Mouse (Mus musculus): ENCODE measurements around the gene Ing5. TPM values are rescaled to one million over a fixed set of nuclear protein-coding genes. Genes with fewer than 3 reads are reported as not detected.

Ing5 gene
- total RNA-seq (2012; rRNA removed): 23.2 and 26.5 TPM in 2 replicates

- DNase-seq (ENCODE audit: low read depth, low spot score): peak; percentile 93
- in situ Hi-C loops (cut with MboI; ENCODE audit: low sequenced_read_pairs in 2 of 2, unreplicated experiment in 2 of 2): no loop called here
- Histone ChIP-seq H3K27ac (ENCODE audit: insufficient read depth, low read depth, low read length, poor library complexity, severe bottlenecking) (peak within 1 kb of the TSS; percentile 98), H3K9me3 (ENCODE audit: control insufficient read depth, insufficient read depth, low read depth, low read length) (no peaks in the 10 kb centered on the region), H3K4me3 (ENCODE audit: insufficient read depth in 1 of 2, low read depth in 1 of 2, low read length in 2 of 2, poor library complexity in 1 of 2, severe bottlenecking in 1 of 2) (peak within 1 kb of the TSS; percentile 80 to 83), H3K36me3 (ENCODE audit: control insufficient read depth, insufficient read depth, low read length, poor library complexity, severe bottlenecking) (peaks cover 26% of the 10 kb centered on the region), H3K4me1 (ENCODE audit: control insufficient read depth in 2 of 2, insufficient read depth in 2 of 2, low read length in 2 of 2, poor library complexity in 1 of 2) (peaks cover 3 to 6% of the 10 kb centered on the region in 2 experiments; a peak in 2 of 4 replicates), H3K9ac (ENCODE audit: insufficient read depth, low read depth, low read length, poor library complexity, severe bottlenecking) (peak within 1 kb of the TSS; percentile 98)
- TF ChIP-seq ZC3H11A (IDR thresholded peaks at IDR 0.05; ENCODE audit: borderline replicate concordance, low read depth, low read length): no peak
- peak; percentile 58; the same call in 1 of the 2 replicates for TF ChIP-seq HCFC1 (IDR thresholded peaks at IDR 0.05; ENCODE audit: borderline replicate concordance, insufficient read depth, low read length)
Observed at GRCm38 (mm10) chr1:93803556-93804507, at the start of gene Ing5. Gene Ing5 (plus strand): TSS chr1:93803965.

DNA sequence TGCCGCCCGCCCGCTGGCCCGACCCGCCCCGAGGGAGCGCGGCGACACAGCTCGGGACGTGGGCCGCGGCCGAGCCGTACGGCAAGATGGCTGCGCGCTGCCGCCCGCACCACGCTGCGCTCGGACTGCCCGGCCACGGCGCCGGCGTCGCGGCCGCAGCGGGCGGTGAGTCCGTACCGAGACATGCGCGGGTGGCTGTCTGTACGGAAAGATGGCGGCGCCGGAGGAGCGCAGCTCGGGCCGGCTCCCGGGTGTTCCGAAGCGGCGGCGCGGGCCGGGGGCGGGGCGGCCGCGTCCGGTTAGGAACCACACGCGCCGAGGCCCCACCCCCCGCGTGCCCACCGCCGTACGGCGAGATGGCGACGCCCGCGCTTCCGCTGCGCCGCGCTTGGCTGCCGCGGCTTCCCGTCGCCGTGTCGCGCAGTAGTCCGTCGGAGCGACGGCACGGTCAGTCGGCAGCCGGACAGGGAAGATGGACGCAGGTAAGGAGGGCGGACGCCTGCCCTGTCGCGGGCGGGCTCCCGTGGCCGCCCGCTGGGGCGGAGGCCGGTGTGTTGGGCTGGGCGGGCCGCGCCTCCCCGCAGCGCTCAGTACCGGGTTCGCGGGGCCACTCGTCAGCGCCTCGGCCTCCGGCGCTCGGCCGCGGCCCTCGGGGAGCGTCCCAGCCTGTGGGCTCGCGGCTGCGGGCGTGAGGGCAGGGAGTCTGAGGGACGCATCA is 49.0 kb upstream of the Ing5 start, which contains the start of gene Thap4:
Gene Thap4, minus strand, starts transcription at position 292 of the 718 bp plus-strand sequence.
- in situ Hi-C loops (cut with MboI; ENCODE audit: low sequenced_read_pairs in 2 of 2, unreplicated experiment in 2 of 2): no loop called here
- DNase-seq (ENCODE audit: low read depth, low spot score): no peak
- TF ChIP-seq MAFK (IDR thresholded peaks at IDR 0.05; ENCODE audit: insufficient read depth, low read depth, low read length) (no peak), HCFC1 (IDR thresholded peaks at IDR 0.05; ENCODE audit: borderline replicate concordance, insufficient read depth, low read length) (peak; percentile 77; the same call in 1 of the 2 replicates)
- Histone ChIP-seq H3K9ac (ENCODE audit: insufficient read depth, low read depth, low read length, poor library complexity, severe bottlenecking) (peak within 1 kb of the TSS; percentile 85), H3K27ac (ENCODE audit: insufficient read depth, low read depth, low read length, poor library complexity, severe bottlenecking) (peak within 1 kb of the TSS; percentile 43; the same call in 1 of the 2 replicates), H3K36me3 (ENCODE audit: control insufficient read depth, insufficient read depth, low read length, poor library complexity, severe bottlenecking) (peaks cover 9% of the 10 kb centered on the region), H3K4me1 (ENCODE audit: control insufficient read depth in 2 of 2, insufficient read depth in 2 of 2, low read length in 2 of 2, poor library complexity in 1 of 2) (peaks cover 0 to 9% of the 10 kb centered on the region in 2 experiments; a peak in 3 of 4 replicates), H3K4me3 (ENCODE audit: insufficient read depth in 1 of 2, low read depth in 1 of 2, low read length in 2 of 2, poor library complexity in 1 of 2, severe bottlenecking in 1 of 2) (peak within 1 kb of the TSS; percentile 81 to 91), H3K9me3 (ENCODE audit: control insufficient read depth, insufficient read depth, low read depth, low read length) (no peaks in the 10 kb centered on the region)

DNA sequence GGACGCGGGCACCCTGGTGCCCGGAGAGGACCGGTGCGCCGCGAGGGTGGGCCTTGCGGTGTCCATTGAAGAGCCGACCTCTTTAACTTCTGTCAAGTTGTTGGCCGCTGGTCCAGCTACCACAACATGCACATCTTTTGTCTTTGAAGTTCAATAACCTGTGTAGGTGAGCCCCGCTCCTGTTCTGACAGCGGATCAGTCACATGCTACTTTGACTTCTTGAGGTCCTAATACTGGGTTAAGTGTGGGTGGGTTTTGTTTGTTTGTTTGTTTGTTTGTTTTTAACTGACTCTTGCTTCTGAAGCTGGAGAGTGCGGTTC is 48.5 kb upstream of the Ing5 start:
- H3K4me1 ChIP-seq (ENCODE audit: control insufficient read depth in 2 of 2, insufficient read depth in 2 of 2, low read length in 2 of 2, poor library complexity in 1 of 2): peaks cover 0 to 8% of the 10 kb centered on the region in 2 experiments; a peak in 3 of 4 replicates
- TF ChIP-seq ZNF384 (IDR thresholded peaks at IDR 0.05; ENCODE audit: low read depth, low read length): no peak
- no peak for TF ChIP-seq HCFC1 (IDR thresholded peaks at IDR 0.05; ENCODE audit: borderline replicate concordance, insufficient read depth, low read length)
- no peak for TF ChIP-seq ZC3H11A (IDR thresholded peaks at IDR 0.05; ENCODE audit: borderline replicate concordance, low read depth, low read length)
- TF ChIP-seq CHD2 (IDR thresholded peaks at IDR 0.05; ENCODE audit: low read depth, low read length): no peak
- TF ChIP-seq MAFK (IDR thresholded peaks at IDR 0.05; ENCODE audit: insufficient read depth, low read depth, low read length): no peak
- in situ Hi-C loops (cut with MboI; ENCODE audit: low sequenced_read_pairs in 2 of 2, unreplicated experiment in 2 of 2): no loop called here
- H3K36me3 ChIP-seq (ENCODE audit: control insufficient read depth, insufficient read depth, low read length, poor library complexity, severe bottlenecking): peaks cover 4% of the 10 kb centered on the region
- H3K9me3 ChIP-seq (ENCODE audit: control insufficient read depth, insufficient read depth, low read depth, low read length): no peaks in the 10 kb centered on the region
- no peak for DNase-seq (ENCODE audit: low read depth, low spot score)
- no peak overlapping the region; the same call in 1 of the 2 replicates for H3K27ac ChIP-seq (ENCODE audit: insufficient read depth, low read depth, low read length, poor library complexity, severe bottlenecking)
- H3K4me3 ChIP-seq (ENCODE audit: insufficient read depth in 1 of 2, low read depth in 1 of 2, low read length in 2 of 2, poor library complexity in 1 of 2, severe bottlenecking in 1 of 2): peak overlapping the region; percentile 81 to 91
- H3K9ac ChIP-seq (ENCODE audit: insufficient read depth, low read depth, low read length, poor library complexity, severe bottlenecking): peak overlapping the region; percentile 85

GRCm38 (mm10) chr1:93755618-93756017 is 48.1 kb upstream of the Ing5 start:
- Histone ChIP-seq H3K9me3 (ENCODE audit: control insufficient read depth, insufficient read depth, low read depth, low read length) (no peaks in the 10 kb centered on the region), H3K9ac (ENCODE audit: insufficient read depth, low read depth, low read length, poor library complexity, severe bottlenecking) (no peak overlapping the region), H3K36me3 (ENCODE audit: control insufficient read depth, insufficient read depth, low read length, poor library complexity, severe bottlenecking) (peaks cover under 1% of the 10 kb centered on the region; the same call in 1 of the 2 replicates), H3K4me3 (ENCODE audit: insufficient read depth in 1 of 2, low read depth in 1 of 2, low read length in 2 of 2, poor library complexity in 1 of 2, severe bottlenecking in 1 of 2) (peak overlapping the region; percentile 81 to 91; a peak in 3 of 4 replicates), H3K27ac (ENCODE audit: insufficient read depth, low read depth, low read length, poor library complexity, severe bottlenecking) (no peak overlapping the region), H3K4me1 (ENCODE audit: control insufficient read depth in 2 of 2, insufficient read depth in 2 of 2, low read length in 2 of 2, poor library complexity in 1 of 2) (peaks cover 0 to 8% of the 10 kb centered on the region in 2 experiments; a peak in 3 of 4 replicates)
- TF ChIP-seq ZNF384 (IDR thresholded peaks at IDR 0.05; ENCODE audit: low read depth, low read length): peak; percentile 56; the same call in 1 of the 2 replicates
- no peak for TF ChIP-seq MAFK (IDR thresholded peaks at IDR 0.05; ENCODE audit: insufficient read depth, low read depth, low read length)
- in situ Hi-C loops (cut with MboI; ENCODE audit: low sequenced_read_pairs in 2 of 2, unreplicated experiment in 2 of 2): no loop called here
- DNase-seq (ENCODE audit: low read depth, low spot score): no peak

All from ES-E14 (cell line).